Mouse (Mus musculus): ENCODE measurements at regions not wholly inside any gene's neighbourhood (a gene's known extent, or its start where the extent isn't known, plus 50 kb on each side); places are given as distances from the start of the nearest gene placed in this dataset.

DNA sequence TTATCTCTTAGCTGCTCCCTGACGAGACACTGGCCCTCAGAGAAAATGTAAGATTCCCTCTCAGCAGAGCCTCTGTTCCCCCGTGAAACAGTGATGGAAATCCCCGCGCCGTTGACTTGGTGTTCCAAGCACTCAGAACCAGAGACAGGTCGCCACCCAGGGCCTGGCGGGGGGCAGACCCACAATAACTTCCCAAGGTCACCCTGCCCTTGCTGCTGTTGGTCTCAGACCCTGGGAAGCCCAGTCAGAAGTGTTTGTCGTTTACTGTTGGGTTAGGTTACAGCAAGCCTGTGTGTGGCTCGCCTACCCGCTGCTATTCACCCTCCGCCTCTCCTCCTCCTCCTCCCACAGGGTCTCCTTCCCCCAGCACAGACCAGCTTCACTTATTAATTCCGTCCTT lies 154.2 kb upstream of the Eomes start:
- no peak for DNase-seq (ENCODE audit: low read depth, low spot score)

DNA sequence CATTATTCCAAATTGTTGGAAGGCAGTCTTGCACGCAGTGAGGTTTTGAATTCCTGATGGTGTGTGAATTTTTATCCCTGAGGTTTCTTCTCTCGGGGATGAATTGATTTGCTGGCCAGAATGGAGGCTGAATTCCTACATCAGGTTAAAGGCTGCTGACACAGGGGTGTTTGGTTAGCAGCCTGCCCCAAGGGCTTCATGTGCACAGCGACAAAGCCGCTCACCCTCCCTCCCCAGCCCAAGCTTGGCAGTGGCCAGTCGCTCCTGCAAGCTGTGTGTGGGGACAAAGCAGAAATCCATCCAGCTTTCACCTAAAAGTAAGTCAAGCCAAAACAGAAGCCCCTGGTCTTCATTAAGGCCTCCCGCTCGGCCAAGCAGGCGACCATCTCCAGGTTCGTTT lies 151.4 kb upstream of the Eomes start:
- DNase-seq (ENCODE audit: low read depth, low spot score): no peak

DNA sequence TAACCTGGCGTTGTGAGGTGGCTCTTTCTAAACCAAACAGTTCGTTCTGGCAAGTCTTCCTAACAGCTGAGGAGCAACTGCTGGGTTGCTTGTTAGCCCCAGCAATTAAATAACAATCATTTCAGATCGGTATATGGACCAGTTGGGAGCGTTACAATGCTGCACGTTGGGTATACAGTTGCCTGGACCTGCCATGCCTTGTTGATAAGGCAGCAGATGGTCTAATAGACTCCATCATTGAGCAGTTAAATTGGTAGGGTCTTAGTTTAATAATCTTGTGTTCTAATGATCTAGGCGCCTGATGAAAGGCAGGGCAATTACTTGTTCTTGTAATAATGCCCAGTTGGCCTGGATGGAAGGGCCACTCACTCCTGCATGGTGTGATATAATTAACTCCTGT lies 150.1 kb upstream of the Eomes start:
- DNase-seq (ENCODE audit: low read depth, low spot score): no peak

DNA sequence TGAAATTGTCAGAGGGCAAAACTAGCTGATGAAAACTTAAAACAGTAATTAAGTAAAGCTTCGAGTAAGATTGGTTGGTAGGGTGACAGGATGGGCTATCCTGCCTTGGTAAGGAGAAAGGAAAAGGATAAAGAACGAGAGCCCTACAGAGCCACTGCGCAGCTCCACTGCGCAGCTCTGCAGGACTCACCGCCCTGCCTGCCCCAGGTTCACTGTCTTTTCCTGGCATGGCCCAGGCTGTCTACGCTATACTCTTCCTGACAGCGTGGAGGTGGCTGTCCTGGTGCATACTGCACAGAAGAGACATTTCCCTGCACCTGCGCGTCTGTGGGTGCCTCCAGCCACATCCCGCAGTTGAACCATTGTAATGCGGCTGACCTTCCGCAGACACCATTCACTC lies 136.6 kb upstream of the Eomes start:
- no peak for DNase-seq (ENCODE audit: low read depth, low spot score)

DNA sequence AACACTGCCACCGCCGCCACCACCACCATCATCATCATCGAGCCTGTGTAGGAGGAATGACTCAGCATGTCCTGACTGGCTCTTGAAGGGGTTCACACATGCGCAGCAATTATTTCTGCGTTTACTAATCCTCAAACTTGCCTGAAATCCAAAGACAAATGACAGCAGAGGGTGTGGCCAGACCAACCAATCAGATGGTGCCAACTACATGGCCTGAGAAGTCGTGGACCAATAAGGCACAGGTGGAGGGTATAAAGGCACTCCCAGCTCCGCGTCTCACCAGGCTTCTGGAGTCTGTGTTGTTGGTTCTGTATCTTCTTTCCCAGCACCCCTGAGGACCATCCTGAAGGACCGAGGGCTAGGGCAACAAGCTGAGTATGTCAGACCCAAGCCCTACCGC lies 123.1 kb upstream of the Eomes start:
- DNase-seq (ENCODE audit: low read depth, low spot score): no peak

DNA sequence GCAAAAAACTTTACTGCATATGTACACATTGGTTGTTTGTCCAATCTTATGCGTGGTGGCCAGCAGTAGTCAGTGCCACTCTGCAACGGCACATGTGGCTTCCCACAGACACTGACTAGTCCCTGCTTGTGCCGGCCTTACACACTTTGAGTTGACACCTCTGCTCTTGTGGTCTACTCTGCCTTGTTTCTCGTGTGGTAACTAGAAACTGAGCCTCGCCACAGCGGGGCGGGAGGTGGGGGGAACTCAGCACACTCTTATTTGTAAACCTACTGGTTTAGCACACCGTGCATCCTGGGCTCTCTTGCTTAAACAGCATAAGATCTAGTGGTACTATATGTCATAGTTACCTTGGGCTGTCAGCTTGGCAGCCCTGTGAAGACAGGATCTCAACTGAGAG lies 120.6 kb upstream of the Eomes start:
- DNase-seq (ENCODE audit: low read depth, low spot score): no peak

GRCm38 (mm10) chr9:118363929-118364328 lies 114.1 kb upstream of the Eomes start:
- DNase-seq (ENCODE audit: low read depth, low spot score): no peak

GRCm38 (mm10) chr9:118365431-118365830 lies 112.6 kb upstream of the Eomes start:
- DNase-seq (ENCODE audit: low read depth, low spot score): no peak

GRCm38 (mm10) chr9:118367314-118367713 lies 110.7 kb upstream of the Eomes start:
- no peak for DNase-seq (ENCODE audit: low read depth, low spot score)

- DNase-seq (ENCODE audit: low read depth, low spot score): no peak
These were observed 107.4 kb upstream of the Eomes start for GRCm38 (mm10) chr9:118370581-118370980.

GRCm38 (mm10) chr9:118374680-118375079 lies 103.3 kb upstream of the Eomes start:
- DNase-seq (ENCODE audit: low read depth, low spot score): no peak

- DNase-seq (ENCODE audit: low read depth, low spot score): no peak
These were observed 99.0 kb upstream of the Eomes start for GRCm38 (mm10) chr9:118379055-118379454.

DNA sequence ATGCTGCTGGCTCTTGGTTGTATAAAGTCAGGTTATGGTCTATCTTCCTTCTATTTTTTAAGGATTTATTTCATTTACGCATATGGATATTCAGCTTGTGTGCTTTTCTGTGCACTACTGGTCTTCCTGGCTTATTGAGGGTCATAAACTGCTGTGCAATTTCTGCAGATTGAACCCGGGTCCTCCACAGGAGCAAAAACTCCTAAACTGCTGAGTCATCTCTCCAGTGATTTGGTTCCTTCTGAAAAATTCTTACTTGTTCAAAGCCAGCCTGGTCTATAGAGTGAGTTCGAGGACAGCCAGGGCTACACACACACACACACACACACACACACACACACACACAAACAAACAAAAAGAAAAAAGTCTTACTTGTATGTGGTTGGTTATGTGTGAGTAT lies 95.5 kb upstream of the Eomes start:
- no peak for DNase-seq (ENCODE audit: low read depth, low spot score)

- DNase-seq (ENCODE audit: low read depth, low spot score): no peak
These were observed 93.4 kb upstream of the Eomes start for GRCm38 (mm10) chr9:118384610-118385009.

DNA sequence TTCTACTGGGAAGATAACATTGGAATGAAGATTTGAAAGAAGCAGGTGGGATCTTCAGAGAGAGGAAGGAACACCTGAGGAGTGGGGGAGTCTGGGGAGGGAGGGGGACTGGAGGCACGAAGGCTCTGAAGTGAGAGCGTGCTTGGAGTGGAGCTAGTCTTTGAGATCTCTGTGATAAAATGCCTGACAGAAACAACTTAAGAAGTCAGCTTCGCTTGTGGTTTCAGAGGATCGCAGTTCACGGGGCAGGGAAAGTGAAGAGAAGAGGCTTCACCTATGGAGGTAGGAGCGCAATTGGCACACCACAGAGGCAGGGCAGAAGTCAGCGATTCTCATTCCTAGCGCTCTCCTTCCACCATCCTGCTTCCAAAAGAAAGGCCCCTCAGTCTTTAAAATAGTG lies 90.4 kb upstream of the Eomes start:
- peak; percentile 46 for DNase-seq (ENCODE audit: low read depth, low spot score)

- peak; percentile 43 for DNase-seq (ENCODE audit: low read depth, low spot score)
These were observed 88.3 kb upstream of the Eomes start for GRCm38 (mm10) chr9:118389481-118390334.

DNA sequence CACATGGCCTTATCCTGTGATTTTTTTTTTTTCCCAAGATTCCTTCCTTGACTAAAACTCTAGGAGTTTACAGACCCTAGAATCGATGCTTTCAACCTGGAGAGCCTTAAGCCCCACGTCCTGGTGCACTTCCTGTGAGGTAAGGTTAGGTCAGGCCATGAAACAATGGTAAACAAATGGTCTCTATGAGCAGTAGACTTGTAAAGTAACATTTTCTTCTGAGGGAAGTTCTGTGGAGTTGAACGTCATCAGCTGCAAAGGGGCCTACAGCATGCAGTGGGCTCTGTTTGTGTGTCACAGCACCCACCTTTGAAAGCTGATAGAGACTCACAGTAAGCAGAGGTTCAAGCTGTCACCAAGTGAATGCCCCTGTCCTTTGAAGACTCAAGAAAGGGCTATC lies 87.3 kb upstream of the Eomes start:
- DNase-seq (ENCODE audit: low read depth, low spot score): peak; percentile 50

GRCm38 (mm10) chr9:118391715-118392114 lies 86.3 kb upstream of the Eomes start:
- no peak for DNase-seq (ENCODE audit: low read depth, low spot score)

DNA sequence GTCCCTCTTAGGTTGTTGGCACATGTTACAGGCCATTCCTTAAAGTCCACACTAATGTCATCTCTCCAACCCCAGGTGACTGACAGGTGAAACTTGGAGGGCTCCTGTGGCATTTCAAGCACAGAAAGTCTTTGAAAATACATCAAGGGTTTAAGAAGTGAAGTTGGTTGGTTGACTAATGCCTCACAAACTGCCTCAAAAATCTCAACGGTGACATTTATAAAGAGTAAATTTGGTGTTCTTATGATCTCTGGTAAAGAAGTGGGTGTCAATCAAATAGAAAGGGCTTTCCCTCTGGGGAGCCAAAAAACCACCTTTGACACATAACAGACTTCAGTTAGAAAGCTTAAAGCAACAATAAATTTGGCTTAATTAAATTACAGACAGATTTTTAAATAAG lies 85.2 kb upstream of the Eomes start:
- DNase-seq (ENCODE audit: low read depth, low spot score): peak; percentile 51

GRCm38 (mm10) chr9:118393567-118393966 lies 84.4 kb upstream of the Eomes start:
- DNase-seq (ENCODE audit: low read depth, low spot score): peak; percentile 13

DNA sequence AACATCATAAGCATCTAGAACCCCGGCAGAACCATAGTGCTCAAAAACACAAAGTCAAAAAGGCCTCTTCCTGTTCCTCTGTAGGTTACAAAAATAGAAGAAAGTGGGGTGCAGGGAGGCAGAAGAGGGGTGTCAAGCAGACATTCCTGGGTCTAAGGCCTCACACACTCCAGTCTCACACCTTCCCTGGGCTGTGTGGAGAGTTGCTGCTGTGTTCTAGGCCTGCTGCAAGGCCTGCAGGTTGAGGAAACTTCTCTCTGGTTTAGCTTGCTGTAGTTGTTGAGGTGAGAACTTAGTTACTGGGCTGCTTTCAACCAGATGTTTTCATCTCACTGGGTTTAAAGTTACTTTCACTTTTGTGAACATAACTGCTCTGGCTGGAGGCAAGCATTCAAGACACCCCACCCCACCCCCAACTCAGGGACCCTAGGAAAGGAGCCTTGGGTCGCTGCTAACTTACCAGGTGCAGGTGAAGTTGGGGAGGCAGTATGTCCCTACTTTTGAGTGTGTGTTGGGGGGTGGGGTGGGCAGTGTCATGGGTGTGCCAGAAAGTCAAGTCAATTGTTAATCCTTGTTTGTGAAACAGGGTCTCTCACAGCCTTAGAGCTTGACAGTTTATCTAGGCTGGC lies 81.5 kb upstream of the Eomes start:
- peak; percentile 62 for DNase-seq (ENCODE audit: low read depth, low spot score)

DNA sequence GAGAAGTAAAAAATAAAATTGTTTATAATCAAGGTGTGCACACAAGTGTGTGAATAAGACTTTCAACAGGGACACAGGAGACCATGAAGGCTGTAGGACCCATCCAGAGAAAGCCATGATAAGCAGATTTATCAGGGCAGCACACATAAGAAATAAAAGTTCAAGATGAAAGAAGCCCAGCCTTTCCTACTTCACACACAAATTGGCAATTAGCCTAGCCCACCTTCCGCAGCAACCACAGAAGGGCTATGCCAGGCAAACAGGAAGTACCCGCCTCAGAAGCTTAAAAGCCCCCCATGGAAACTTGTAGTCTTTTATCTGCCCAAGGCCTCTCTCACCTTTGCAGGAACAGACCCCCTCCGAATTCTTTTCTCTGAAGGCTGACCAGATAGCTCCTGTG lies 77.5 kb upstream of the Eomes start:
- DNase-seq (ENCODE audit: low read depth, low spot score): no peak

DNA sequence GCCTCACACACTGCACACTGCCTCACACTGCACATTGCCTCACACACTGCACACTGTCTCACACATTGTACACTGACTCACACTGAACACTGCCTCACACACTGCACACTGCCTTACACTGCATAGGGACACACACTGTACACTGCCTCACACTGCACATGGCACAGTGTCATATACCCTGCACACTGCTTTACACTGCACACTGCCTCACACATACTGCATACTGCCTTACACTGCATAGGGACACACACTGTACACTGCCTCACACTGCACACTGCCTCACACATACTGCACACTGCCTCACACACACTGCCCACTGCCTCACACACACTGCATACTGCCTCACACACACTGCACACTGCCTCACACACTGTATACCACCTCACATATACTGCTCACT lies 76.8 kb upstream of the Eomes start:
- DNase-seq (ENCODE audit: low read depth, low spot score): no peak

Data from CD4-positive, CD25-positive, alpha-beta regulatory T cell, adult 2 months (primary cell).